ENCODE assay signal across 13 mouse cellular contexts in genomic region chr5:141055596-141056343, GRCm38 (mm10). TPM values are rescaled to one million over a fixed set of nuclear protein-coding genes. Genes with fewer than 3 reads are reported as not detected.
DNase-seq lines count a peak whose midpoint lies in the region; ATAC-seq and TF ChIP-seq lines count a peak whose summit lies in the region.
"Had no signal": no experiment of that assay in that cellular context is flagged by ENCODE, and none has a peak within 500 bp of the region (broad histone marks: within the 10 kb centered on the region; RNA-seq: fewer than 3 reads in every experiment).

No protein-coding gene starts in this region.

- peak; percentile 95 for TF ChIP-seq EP300 in CH12.LX (IDR thresholded peaks at IDR 0.05; ENCODE audit: low read length)

- in situ Hi-C loops in CH12.LX (cut with MboI; ENCODE audit: low pct_ligation_motif_present, low pct_unique_long_range_greater_than_20kb, low sequenced_read_pairs) = no loop called here

- peaks cover 26% of the 10 kb centered on the region for H3K9me3 ChIP-seq in CH12.LX (replicated peaks; ENCODE audit: low read length)
- H3K9me3 ChIP-seq in embryonic facial prominence, embryonic 14.5 days (ENCODE audit: control insufficient read depth, low read length) = peaks cover 14% of the 10 kb centered on the region
- no peaks in the 10 kb centered on the region for H3K9me3 ChIP-seq in intestine, postnatal 0 days (ENCODE audit: control insufficient read depth)
- H3K9me3 ChIP-seq in forebrain, postnatal 0 days (ENCODE audit: low read length) = peaks cover 6% of the 10 kb centered on the region; the same call in 1 of the 2 replicates

- no peak for TF ChIP-seq CTCF in CH12.LX (conservative IDR thresholded peaks at IDR 0.05 in 1 of 2, IDR thresholded peaks at IDR 0.05 in 1 of 2; ENCODE audit: low read depth in 2 of 2, low read length in 2 of 2)
- TF ChIP-seq CTCF in intestine, postnatal 0 days (IDR thresholded peaks at IDR 0.05; ENCODE audit: low read depth) = no peak
- no peak for TF ChIP-seq CTCF in forebrain, postnatal 0 days (IDR thresholded peaks at IDR 0.05; ENCODE audit: low read depth)
- no peak for TF ChIP-seq CTCF in cerebellum, adult 2 months (IDR thresholded peaks at IDR 0.05; ENCODE audit: borderline replicate concordance, insufficient read depth, low read depth, low read length)

- H3K36me3 ChIP-seq in CH12.LX (replicated peaks in 1 of 2; ENCODE audit: control insufficient read depth in 1 of 2, insufficient read depth in 1 of 2, low read length in 1 of 2) = no peaks in the 10 kb centered on the region
- no peaks in the 10 kb centered on the region for H3K36me3 ChIP-seq in embryonic facial prominence, embryonic 14.5 days (ENCODE audit: control insufficient read depth, insufficient read depth, low read length)
- H3K36me3 ChIP-seq in intestine, postnatal 0 days (ENCODE audit: control insufficient read depth, insufficient read depth) = no peaks in the 10 kb centered on the region
- no peaks in the 10 kb centered on the region for H3K36me3 ChIP-seq in forebrain, postnatal 0 days (ENCODE audit: insufficient read depth)

- peak overlapping the region; percentile 37; the same call in 1 of the 2 replicates for H3K4me2 ChIP-seq in CH12.LX (ENCODE audit: insufficient read depth, low read depth, poor library complexity, severe bottlenecking)
- H3K4me2 ChIP-seq in embryonic facial prominence, embryonic 14.5 days (ENCODE audit: low read depth, low read length) = no peak overlapping the region
- H3K4me2 ChIP-seq in intestine, postnatal 0 days (replicated peaks; ENCODE audit: low read depth) = no peak overlapping the region
- H3K4me2 ChIP-seq in forebrain, postnatal 0 days (ENCODE audit: low read depth) = no peak overlapping the region

- DNase-seq in heart, adult 9 months (ENCODE audit: low spot score in 2 of 2) = peak; percentile 11 to 21
- no peak for DNase-seq in heart, adult 8-10 months (ENCODE audit: low spot score)
- DNase-seq in CH12.LX (ENCODE audit: extremely low read depth) = peak; percentile 92
- peak; percentile 68 for DNase-seq in embryonic facial prominence, embryonic 14.5 days (ENCODE audit: low spot score)
- DNase-seq in skeletal muscle tissue, adult 2 months (ENCODE audit: low read depth, low spot score) = peak; percentile 13
- DNase-seq in forebrain, postnatal 0 days = no peak
- no peak for DNase-seq in cerebellum, adult 2 months
- DNase-seq: heart, adult 18-20 months; heart, postnatal 10 days; kidney, adult 9 months; thymus, postnatal 4 days had no signal

- peaks cover 6 to 22% of the 10 kb centered on the region in 2 experiments for H3K4me1 ChIP-seq in CH12.LX (ENCODE audit: control insufficient read depth in 1 of 2, insufficient read depth in 2 of 2)
- H3K4me1 ChIP-seq in embryonic facial prominence, embryonic 14.5 days (ENCODE audit: control insufficient read depth, insufficient read depth, low read length) = 0 out of 2 replicates have a peak, but pooled peaks cover 4% of the 10 kb centered on the region
- H3K4me1 ChIP-seq in intestine, postnatal 0 days (replicated peaks; ENCODE audit: control insufficient read depth, insufficient read depth, low read length) = no peaks in the 10 kb centered on the region
- H3K4me1 ChIP-seq in forebrain, postnatal 0 days (ENCODE audit: insufficient read depth) = no peaks in the 10 kb centered on the region
- H3K4me1 ChIP-seq in cerebellum, adult 2 months (ENCODE audit: control insufficient read depth, insufficient read depth, low read length) = peaks cover 6% of the 10 kb centered on the region

- 46% methylated on average over 10 of the region's 10 CpGs for WGBS in embryonic facial prominence, embryonic 14.5 days
- 81% methylated on average over 10 of the region's 10 CpGs for WGBS in intestine, postnatal 0 days
- WGBS in forebrain, postnatal 0 days = 80% methylated on average over 10 of the region's 10 CpGs
- WGBS in cerebellum, adult 2 months = 89% methylated on average over 10 of the region's 10 CpGs

- no peak; the same call in none of the 2 replicates for TF ChIP-seq RAD21 in CH12.LX (IDR thresholded peaks at IDR 0.05; ENCODE audit: low read depth, low read length)

- H3K9ac ChIP-seq in CH12.LX (ENCODE audit: insufficient read depth, low read depth) = peak overlapping the region; percentile 30; the same call in 1 of the 2 replicates
- no peak overlapping the region for H3K9ac ChIP-seq in embryonic facial prominence, embryonic 14.5 days (ENCODE audit: low read depth, low read length)
- H3K9ac ChIP-seq in intestine, postnatal 0 days (ENCODE audit: low read depth, low read length) = no peak overlapping the region
- H3K9ac ChIP-seq in forebrain, postnatal 0 days = no peak overlapping the region
- H3K9ac ChIP-seq: liver, embryonic 14.5 days had no signal

- H3K27ac ChIP-seq in CH12.LX (ENCODE audit: insufficient read depth, low read depth) = peak overlapping the region; percentile 98
- H3K27ac ChIP-seq in embryonic facial prominence, embryonic 14.5 days (replicated peaks; ENCODE audit: low read depth, low read length) = no peak overlapping the region
- H3K27ac ChIP-seq in intestine, postnatal 0 days (ENCODE audit: low read depth, low read length) = no peak overlapping the region
- no peak overlapping the region for H3K27ac ChIP-seq in forebrain, postnatal 0 days (ENCODE audit: low read depth, low read length)
- no peak overlapping the region for H3K27ac ChIP-seq in cerebellum, adult 2 months (ENCODE audit: insufficient read depth, low read length)
- H3K27ac ChIP-seq: liver, embryonic 14.5 days had no signal

- H3K79me2 ChIP-seq in CH12.LX (replicated peaks; ENCODE audit: control insufficient read depth, extremely low read depth, insufficient read depth, poor library complexity, severe bottlenecking) = no peaks in the 10 kb centered on the region

- TF ChIP-seq POLR2A in CH12.LX (IDR thresholded peaks at IDR 0.05; ENCODE audit: low read depth, low read length) = no peak
- TF ChIP-seq POLR2A in cerebellum, adult 2 months (IDR thresholded peaks at IDR 0.05; ENCODE audit: borderline replicate concordance, insufficient read depth, low read length) = no peak

- no peak for ATAC-seq in embryonic facial prominence, embryonic 14.5 days (ENCODE audit: low read depth)
- ATAC-seq in intestine, postnatal 0 days = no peak
- no peak for ATAC-seq in forebrain, postnatal 0 days

- dilution Hi-C loops in CH12.LX (cut with MboI; ENCODE audit: extremely low pct_ligation_motif_present, extremely low pct_unique_long_range_greater_than_20kb, low sequenced_read_pairs) = no loop called here

- no peaks in the 10 kb centered on the region for H3K27me3 ChIP-seq in CH12.LX (replicated peaks)
- no peaks in the 10 kb centered on the region for H3K27me3 ChIP-seq in embryonic facial prominence, embryonic 14.5 days (replicated peaks; ENCODE audit: control insufficient read depth, insufficient read depth, low read length)
- H3K27me3 ChIP-seq in intestine, postnatal 0 days (replicated peaks; ENCODE audit: control insufficient read depth, insufficient read depth, low read length) = no peaks in the 10 kb centered on the region
- H3K27me3 ChIP-seq in forebrain, postnatal 0 days (ENCODE audit: insufficient read depth, low read length) = no peaks in the 10 kb centered on the region
- H3K27me3 ChIP-seq in cerebellum, adult 2 months (ENCODE audit: control insufficient read depth, insufficient read depth, low read length) = no peaks in the 10 kb centered on the region

- no peak overlapping the region for H3K4me3 ChIP-seq in CH12.LX (replicated peaks in 1 of 3; ENCODE audit: low read depth in 2 of 3, low read length in 2 of 3, poor library complexity in 1 of 3)
- no peak overlapping the region for H3K4me3 ChIP-seq in embryonic facial prominence, embryonic 14.5 days (ENCODE audit: low read depth, low read length)
- no peak overlapping the region for H3K4me3 ChIP-seq in intestine, postnatal 0 days (ENCODE audit: low read depth, low read length)
- no peak overlapping the region for H3K4me3 ChIP-seq in forebrain, postnatal 0 days (ENCODE audit: low read depth, low read length)
- no peak overlapping the region for H3K4me3 ChIP-seq in cerebellum, adult 2 months (replicated peaks; ENCODE audit: insufficient read depth, low read depth, low read length)

TF ChIP-seq in CH12.LX, 34 proteins besides CTCF, POLR2A, EP300 and RAD21 (continues in another document):
- TF ChIP-seq POLR2AphosphoS2 (IDR thresholded peaks at IDR 0.05; ENCODE audit: low read depth, low read length) (no peak), ZC3H11A (IDR thresholded peaks at IDR 0.05; ENCODE audit: low read depth, low read length) (no peak), MAX (IDR thresholded peaks at IDR 0.05; ENCODE audit: low read length) (0 out of 2 replicates have a peak, but pooled peaks have one; percentile 42), ETS1 (conservative IDR thresholded peaks at IDR 0.05; ENCODE audit: low read depth, low read length) (peak; percentile 80), MYC (IDR thresholded peaks at IDR 0.05; ENCODE audit: low read depth, low read length) (peak; percentile 39), USF1 (IDR thresholded peaks at IDR 0.05; ENCODE audit: low read depth, low read length) (no peak), CHD2 (IDR thresholded peaks at IDR 0.05; ENCODE audit: low read length) (peak; percentile 62; the same call in 1 of the 2 replicates), ELF1 (IDR thresholded peaks at IDR 0.05; ENCODE audit: low read depth, low read length) (0 out of 2 replicates have a peak, but pooled peaks have one; percentile 29), E2F4 (IDR thresholded peaks at IDR 0.05; ENCODE audit: insufficient replicate concordance, low read depth, low read length) (no peak), MAFK (IDR thresholded peaks at IDR 0.05; ENCODE audit: insufficient replicate concordance, low read length) (peak; percentile 63; the same call in 1 of the 2 replicates), ZKSCAN1 (IDR thresholded peaks at IDR 0.05; ENCODE audit: borderline replicate concordance, low read depth, low read length) (no peak), HCFC1 (IDR thresholded peaks at IDR 0.05; ENCODE audit: low read depth, low read length) (peak; percentile 30; the same call in 1 of the 2 replicates), IRF4 (IDR thresholded peaks at IDR 0.05; ENCODE audit: low read depth, low read length) (peak; percentile 88), ZNF384 (IDR thresholded peaks at IDR 0.05; ENCODE audit: low read depth, low read length) (peak; percentile 99), USF2 (conservative IDR thresholded peaks at IDR 0.05; ENCODE audit: low read depth, low read length) (no peak)

RNA-seq across cellular contexts. Expression of gene Card11, which starts 55.4 kb away (rescaled TPM):
- total RNA-seq in heart, adult 8-10 months (2022) = 1 to 10 TPM in 1 of 4 experiments, under 1 TPM in 3; 0.08 to 1.0 (median 0.42) TPM
- total RNA-seq in CH12.LX (2012; rRNA removed) (25.0 and 31.9 TPM in 2 replicates), CH12.LX (2014; rRNA removed) (12.0 and 16.1 TPM in 2 replicates)
- 81.6 and 84.6 TPM in 2 replicates for polyA plus RNA-seq in CH12.LX (2012; ENCODE audit: insufficient read length, low read depth)
- polyA plus RNA-seq in embryonic facial prominence, embryonic 14.5 days (2014; fragmentation: Nextera tagmentation; extraction: Ambion mirVana) = 0.10 and 0.45 TPM in 2 replicates
- polyA plus RNA-seq in intestine, postnatal 0 days (2015; fragmentation: Nextera tagmentation; extraction: Ambion mirVana) = 0.43 and 0.55 TPM in 2 replicates
- not detected in 2 replicates for total RNA-seq in forebrain, postnatal 0 days (2014; rRNA removed)
- not detected in 2 replicates for polyA plus RNA-seq in forebrain, postnatal 0 days (2015; fragmentation: Nextera tagmentation; extraction: Ambion mirVana)
- polyA plus RNA-seq in cerebellum, adult 2 months (2012; rRNA removed) = 0.25 and 0.44 TPM in 2 replicates

Comparison
In these comparisons a context has a peak if more than half of its experiments do, and no peak if none do; other contexts are left out.
1. DNase-seq: peak in heart, adult 9 months (2 of 2), CH12.LX (single experiment), embryonic facial prominence, embryonic 14.5 days (single experiment) and skeletal muscle tissue, adult 2 months (single experiment); none in heart, adult 8-10 months (single experiment), forebrain, postnatal 0 days (single experiment) and cerebellum, adult 2 months (0 of 2).
2. RNA of gene Card11, which starts 55.4 kb away (polyA plus RNA-seq): 81.6 to 84.6 TPM in CH12.LX; 0.25 to 0.44 TPM in cerebellum, adult 2 months, 0.43 to 0.55 TPM in intestine, postnatal 0 days, 0.10 to 0.45 TPM in embryonic facial prominence, embryonic 14.5 days and not detected in forebrain, postnatal 0 days; every median in the first group is over 10 times any median in the second.